11 mouse cellular contexts compared by ENCODE assay signal in the genomic region with DNA sequence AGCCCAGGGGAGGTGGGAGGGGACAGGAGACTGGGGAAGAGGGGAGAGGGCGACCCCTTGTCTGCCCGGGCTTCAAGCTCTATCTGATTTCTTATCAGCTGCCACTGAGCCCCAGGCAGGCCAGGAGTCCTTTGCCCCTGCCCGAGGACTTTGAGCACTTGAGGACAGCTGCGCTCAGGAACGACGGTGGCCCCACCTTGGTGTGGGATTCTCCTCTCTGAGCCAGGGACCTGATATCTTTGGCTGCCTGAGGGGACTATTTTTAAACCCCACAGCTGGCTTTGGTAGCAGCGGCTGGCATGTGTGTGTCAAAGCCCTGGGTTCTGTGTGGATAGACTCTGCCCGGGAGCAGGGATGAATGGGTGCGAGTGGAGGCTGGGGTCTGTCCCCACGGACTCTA. TPM values are rescaled to one million over a fixed set of nuclear protein-coding genes. Genes with fewer than 3 reads are reported as not detected.
DNase-seq lines count a peak whose midpoint lies in the region; ATAC-seq and TF ChIP-seq lines count a peak whose summit lies in the region.
"Had no signal": no experiment of that assay in that cellular context is flagged by ENCODE, and none has a peak within 500 bp of the region (broad histone marks: within the 10 kb centered on the region; RNA-seq: fewer than 3 reads in every experiment).

No protein-coding gene starts in this region.

- no peak for TF ChIP-seq CTCF in gastrocnemius, adult 2 months (IDR thresholded peaks at IDR 0.05)
- TF ChIP-seq CTCF in cerebellum, adult 2 months (IDR thresholded peaks at IDR 0.05; ENCODE audit: borderline replicate concordance, insufficient read depth, low read depth, low read length), result no peak

- H3K9ac ChIP-seq in hindbrain, embryonic 14.5 days, result no peak overlapping the region

- TF ChIP-seq POLR2A in cerebellum, adult 2 months (IDR thresholded peaks at IDR 0.05; ENCODE audit: borderline replicate concordance, insufficient read depth, low read length), result no peak

- no peak overlapping the region for H3K4me2 ChIP-seq in hindbrain, embryonic 14.5 days (replicated peaks)

- H3K4me3 ChIP-seq in hindbrain, embryonic 10.5 days, result no peak overlapping the region
- no peak overlapping the region for H3K4me3 ChIP-seq in hindbrain, embryonic 14.5 days (replicated peaks; ENCODE audit: low read length)
- H3K4me3 ChIP-seq in gastrocnemius, adult 2 months, result peak overlapping the region; percentile 55
- H3K4me3 ChIP-seq in heart, embryonic 10.5 days, result peak overlapping the region; percentile 13
- no peak overlapping the region for H3K4me3 ChIP-seq in limb, embryonic 10.5 days
- H3K4me3 ChIP-seq in cerebellum, adult 2 months (replicated peaks; ENCODE audit: insufficient read depth, low read depth, low read length), result no peak overlapping the region
- H3K4me3 ChIP-seq: layer of hippocampus, adult 2 months; megakaryocyte, embryonic 14.5 days had no signal

- intact Hi-C loops in gastrocnemius, adult 2 months (cut with DNase I), result no loop called here

- WGBS in hindbrain, embryonic 10.5 days, result 66% methylated on average over 10 of the region's 10 CpGs
- 66% methylated on average over 10 of the region's 10 CpGs for WGBS in hindbrain, embryonic 14.5 days
- WGBS in heart, embryonic 10.5 days, result 15% methylated on average over 10 of the region's 10 CpGs
- WGBS in limb, embryonic 10.5 days, result 76% methylated on average over 10 of the region's 10 CpGs
- WGBS in cerebellum, adult 2 months, result 57% methylated on average over 10 of the region's 10 CpGs

- no peak for ATAC-seq in hindbrain, embryonic 14.5 days (ENCODE audit: low FRiP score)

- no peak for DNase-seq in hindbrain, embryonic 10.5 days (ENCODE audit: low spot score)
- no peak for DNase-seq in hindbrain, embryonic 14.5 days (ENCODE audit: low spot score)
- DNase-seq in gastrocnemius, adult 2 months, result peak; percentile 86
- no peak for DNase-seq in heart, embryonic 10.5 days (ENCODE audit: low spot score)
- no peak for DNase-seq in limb, embryonic 10.5 days (ENCODE audit: low spot score)
- DNase-seq in cerebellum, adult 2 months, result no peak
- DNase-seq in ovary, postnatal 36 days (ENCODE audit: low spot score), result no peak
- no peak for DNase-seq in cerebellum, adult 8-10 months
- DNase-seq: kidney, adult 18-20 months had no signal

- peak overlapping the region; percentile 42; the same call in 1 of the 2 replicates for H3K27ac ChIP-seq in hindbrain, embryonic 10.5 days
- no peak overlapping the region for H3K27ac ChIP-seq in hindbrain, embryonic 14.5 days
- H3K27ac ChIP-seq in gastrocnemius, adult 2 months, result peak overlapping the region; percentile 92
- peak overlapping the region; percentile 81 for H3K27ac ChIP-seq in heart, embryonic 10.5 days
- H3K27ac ChIP-seq in limb, embryonic 10.5 days, result 0 out of 2 replicates have a peak overlapping the region, but pooled peaks have one; percentile 20
- no peak overlapping the region for H3K27ac ChIP-seq in cerebellum, adult 2 months (ENCODE audit: insufficient read depth, low read length)
- H3K27ac ChIP-seq: layer of hippocampus, adult 2 months had no signal

- peaks cover 6% of the 10 kb centered on the region; the same call in 1 of the 2 replicates for H3K27me3 ChIP-seq in hindbrain, embryonic 10.5 days (ENCODE audit: insufficient read depth, poor library complexity, severe bottlenecking)
- H3K27me3 ChIP-seq in hindbrain, embryonic 14.5 days (ENCODE audit: control insufficient read depth, insufficient read depth, low read length), result no peaks in the 10 kb centered on the region
- H3K27me3 ChIP-seq in heart, embryonic 10.5 days (ENCODE audit: insufficient read depth, poor library complexity, severe bottlenecking), result no peaks in the 10 kb centered on the region
- no peaks in the 10 kb centered on the region for H3K27me3 ChIP-seq in limb, embryonic 10.5 days (ENCODE audit: low read depth, poor library complexity, severe bottlenecking)
- no peaks in the 10 kb centered on the region for H3K27me3 ChIP-seq in cerebellum, adult 2 months (ENCODE audit: control insufficient read depth, insufficient read depth, low read length)
- H3K27me3 ChIP-seq: megakaryocyte, embryonic 14.5 days had no signal

- no peaks in the 10 kb centered on the region for H3K36me3 ChIP-seq in hindbrain, embryonic 10.5 days
- no peaks in the 10 kb centered on the region for H3K36me3 ChIP-seq in hindbrain, embryonic 14.5 days (replicated peaks; ENCODE audit: control insufficient read depth, insufficient read depth)
- no peaks in the 10 kb centered on the region for H3K36me3 ChIP-seq in heart, embryonic 10.5 days
- no peaks in the 10 kb centered on the region for H3K36me3 ChIP-seq in limb, embryonic 10.5 days

- no peaks in the 10 kb centered on the region for H3K9me3 ChIP-seq in hindbrain, embryonic 10.5 days
- H3K9me3 ChIP-seq in hindbrain, embryonic 14.5 days (ENCODE audit: control insufficient read depth, low read length), result no peaks in the 10 kb centered on the region
- no peaks in the 10 kb centered on the region for H3K9me3 ChIP-seq in heart, embryonic 10.5 days
- no peaks in the 10 kb centered on the region for H3K9me3 ChIP-seq in limb, embryonic 10.5 days (replicated peaks)
- H3K9me3 ChIP-seq: megakaryocyte, embryonic 14.5 days had no signal

- peaks cover 45% of the 10 kb centered on the region for H3K4me1 ChIP-seq in hindbrain, embryonic 10.5 days (replicated peaks)
- H3K4me1 ChIP-seq in hindbrain, embryonic 14.5 days (replicated peaks; ENCODE audit: control insufficient read depth, insufficient read depth, low read length), result no peaks in the 10 kb centered on the region
- peaks cover 80% of the 10 kb centered on the region for H3K4me1 ChIP-seq in heart, embryonic 10.5 days
- H3K4me1 ChIP-seq in limb, embryonic 10.5 days, result peaks cover 41% of the 10 kb centered on the region
- H3K4me1 ChIP-seq in cerebellum, adult 2 months (ENCODE audit: control insufficient read depth, insufficient read depth, low read length), result no peaks in the 10 kb centered on the region

RNA-seq across cellular contexts. Expression of a gene that starts 37.3 kb away (rescaled TPM):
- 92.3 and 95.9 TPM in 2 replicates for polyA plus RNA-seq in hindbrain, embryonic 10.5 days (2016; fragmentation: Nextera tagmentation; extraction: Ambion mirVana)
- polyA plus RNA-seq in hindbrain, embryonic 14.5 days (2014; fragmentation: Nextera tagmentation; extraction: Ambion mirVana), result 13.3 and 16.4 TPM in 2 replicates
- 100 to 1,000 TPM; 181 to 246 TPM for total RNA-seq in gastrocnemius, adult 2 months (2021)
- polyA plus RNA-seq in heart, embryonic 10.5 days (2016; fragmentation: Nextera tagmentation; extraction: Ambion mirVana), result 156 and 188 TPM in 2 replicates
- 74.1 and 97.5 TPM in 2 replicates for polyA plus RNA-seq in limb, embryonic 10.5 days (2016; fragmentation: Nextera tagmentation; extraction: Ambion mirVana)
- polyA plus RNA-seq in cerebellum, adult 2 months (2012; rRNA removed), result 9.0 and 10.1 TPM in 2 replicates

RNA-seq across cellular contexts. Expression of a gene that starts 57.7 kb away (rescaled TPM):
- 158 and 162 TPM in 2 replicates for polyA plus RNA-seq in hindbrain, embryonic 10.5 days (2016; fragmentation: Nextera tagmentation; extraction: Ambion mirVana)
- 111 and 117 TPM in 2 replicates for polyA plus RNA-seq in hindbrain, embryonic 14.5 days (2014; fragmentation: Nextera tagmentation; extraction: Ambion mirVana)
- 10 to 100 TPM; 12.4 to 14.4 TPM for total RNA-seq in gastrocnemius, adult 2 months (2021)
- 139 and 162 TPM in 2 replicates for polyA plus RNA-seq in heart, embryonic 10.5 days (2016; fragmentation: Nextera tagmentation; extraction: Ambion mirVana)
- polyA plus RNA-seq in limb, embryonic 10.5 days (2016; fragmentation: Nextera tagmentation; extraction: Ambion mirVana), result 179 and 196 TPM in 2 replicates
- 69.1 and 74.7 TPM in 2 replicates for polyA plus RNA-seq in cerebellum, adult 2 months (2012; rRNA removed)

Comparison
In these comparisons a context has a peak if more than half of its experiments do, and no peak if none do; other contexts are left out.
1. H3K27ac ChIP-seq: peak in hindbrain, embryonic 10.5 days (single experiment), gastrocnemius, adult 2 months (single experiment), heart, embryonic 10.5 days (single experiment) and limb, embryonic 10.5 days (single experiment); none in hindbrain, embryonic 14.5 days (single experiment) and cerebellum, adult 2 months (single experiment).
2. H3K4me3 ChIP-seq: peak in gastrocnemius, adult 2 months (single experiment) and heart, embryonic 10.5 days (single experiment); none in hindbrain, embryonic 10.5 days (single experiment), hindbrain, embryonic 14.5 days (single experiment), limb, embryonic 10.5 days (single experiment) and cerebellum, adult 2 months (single experiment).